Mouse (Mus musculus) urinary bladder, adult 2 months (tissue): Measurements from ENCODE around the gene Rassf1. TPM values are rescaled to one million over a fixed set of nuclear protein-coding genes. Genes with fewer than 3 reads are reported as not detected.
A peak's percentile ranks its signal among the peaks of the same experiment; 100 is the strongest.

Experiments used
- DNase-seq: peaks from one replicate; pipeline ENCODE4 v3.0.0; 2022; ENCODE audit warnings: low spot score
- polyA plus RNA-seq: library from polyadenylated mRNA; depleted of rRNA; stranded (reverse); fragments of >200 nt; gene quantifications from 2 replicates; pipeline ENCODE4 v1.2.3, GENCODE M21; 2012

The Rassf1 gene
- polyA plus RNA-seq, 1 experiment: 58.9 TPM

DNA sequence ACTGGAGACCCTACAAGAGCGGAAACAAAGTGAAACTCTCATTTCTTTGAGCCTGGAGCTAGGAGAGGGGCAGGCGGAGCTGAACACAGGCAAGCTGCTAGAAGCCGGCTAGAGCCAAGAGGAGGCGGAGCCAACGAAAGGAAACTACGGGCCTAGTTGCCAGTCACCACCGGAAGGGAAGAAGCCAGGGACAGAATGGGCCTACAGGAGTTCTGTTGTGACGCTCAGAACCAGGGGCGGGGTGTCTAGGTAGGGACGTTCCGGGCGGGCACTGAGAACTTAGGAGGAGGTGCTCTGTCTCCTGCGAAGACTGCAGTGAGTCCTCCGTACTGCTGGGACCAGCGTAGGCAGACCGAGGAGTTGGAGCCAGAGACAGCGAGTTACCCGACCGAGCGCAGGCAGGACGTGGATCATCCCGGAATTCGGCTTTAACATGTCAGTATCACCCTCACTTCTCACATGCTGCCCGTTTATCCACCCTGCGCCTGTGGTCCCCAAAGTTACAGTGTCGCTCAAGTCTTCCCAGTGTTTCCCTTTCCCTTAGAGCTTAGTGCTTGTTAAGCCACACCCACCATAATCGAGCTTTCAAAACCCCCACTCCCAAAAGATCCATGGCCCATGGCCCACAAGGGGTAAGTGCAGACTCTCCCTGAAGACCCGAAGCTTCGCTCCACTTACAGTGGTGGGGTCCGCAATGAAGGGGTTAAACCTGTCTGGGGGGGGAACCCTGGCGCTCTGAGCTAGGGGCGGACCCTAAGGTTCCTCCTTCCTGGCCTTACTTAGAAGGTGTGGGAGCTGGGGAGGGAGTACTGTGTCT, 29.4 kb downstream of the Rassf1 start, which contains the start of gene Hyal3:
Gene Hyal3 (plus strand): TSS at position 318 of the 817 bp plus-strand sequence.
- DNase-seq: peak; percentile 76

DNA sequence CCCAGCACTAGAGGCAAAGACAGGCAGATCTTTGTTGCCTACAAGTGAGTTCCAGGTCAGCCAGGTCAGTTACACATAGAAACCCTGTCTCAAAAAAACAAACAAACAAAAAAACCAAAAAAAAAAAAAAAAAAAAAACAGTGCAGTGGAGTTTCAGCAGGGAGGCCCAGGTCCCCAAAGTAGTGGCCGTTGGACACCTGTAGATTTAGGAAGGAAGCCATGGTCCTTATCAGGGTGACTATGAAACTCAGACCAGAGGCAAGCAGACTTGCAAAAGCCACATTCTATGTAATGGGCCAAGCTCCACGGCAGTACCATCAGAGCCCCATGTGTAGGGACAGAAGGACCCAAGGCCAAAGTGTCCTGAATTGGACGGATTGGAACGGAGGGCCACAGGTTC, 30.2 kb downstream of the Rassf1 start:
- no peak for DNase-seq

DNA sequence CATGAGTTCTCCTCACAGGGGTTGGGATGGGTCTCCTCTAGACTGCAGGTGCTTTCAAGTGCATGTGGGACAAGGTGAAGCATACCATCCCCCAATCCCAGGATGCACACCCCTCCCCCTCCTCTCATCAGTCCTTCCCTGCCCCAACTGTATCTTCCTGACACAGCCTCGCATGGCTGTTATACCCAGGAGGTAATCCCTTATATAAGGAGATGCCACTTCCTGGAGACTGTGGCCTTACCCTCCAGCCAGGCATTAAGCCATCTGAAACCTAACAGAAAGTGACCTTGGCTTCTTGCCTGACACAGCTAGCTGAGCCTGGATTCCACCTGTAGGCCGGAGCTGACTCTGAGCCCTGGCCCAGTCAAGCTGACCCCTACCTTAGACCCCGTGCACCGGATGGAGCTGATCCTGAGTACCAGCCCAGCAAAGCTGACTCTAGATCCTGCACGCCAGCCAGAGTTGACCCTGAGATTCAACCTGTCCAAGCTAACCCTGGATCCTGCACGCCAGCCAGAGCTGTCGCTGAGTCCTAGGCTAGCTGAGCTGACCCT, 31.2 kb downstream of the Rassf1 start:
- no peak for DNase-seq

DNA sequence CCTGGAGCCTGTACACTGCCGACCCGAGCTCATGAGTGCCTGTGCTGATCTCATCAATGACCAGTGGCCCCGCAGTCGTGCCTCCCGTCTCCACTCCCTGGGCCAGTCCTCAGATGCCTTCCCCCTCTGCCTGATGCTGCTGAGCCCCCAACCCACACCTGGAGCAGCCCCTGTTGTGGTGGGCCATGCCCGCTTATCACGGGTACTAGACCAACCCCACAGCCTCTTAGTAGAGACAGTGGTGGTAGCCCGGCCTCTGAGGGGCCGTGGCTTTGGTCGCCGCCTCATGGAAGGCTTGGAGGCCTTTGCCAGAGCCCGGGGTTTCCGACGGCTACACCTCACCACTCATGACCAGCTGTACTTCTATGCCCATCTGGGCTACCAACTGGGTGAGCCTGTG, 31.8 kb downstream of the Rassf1 start:
- DNase-seq: no peak

DNA sequence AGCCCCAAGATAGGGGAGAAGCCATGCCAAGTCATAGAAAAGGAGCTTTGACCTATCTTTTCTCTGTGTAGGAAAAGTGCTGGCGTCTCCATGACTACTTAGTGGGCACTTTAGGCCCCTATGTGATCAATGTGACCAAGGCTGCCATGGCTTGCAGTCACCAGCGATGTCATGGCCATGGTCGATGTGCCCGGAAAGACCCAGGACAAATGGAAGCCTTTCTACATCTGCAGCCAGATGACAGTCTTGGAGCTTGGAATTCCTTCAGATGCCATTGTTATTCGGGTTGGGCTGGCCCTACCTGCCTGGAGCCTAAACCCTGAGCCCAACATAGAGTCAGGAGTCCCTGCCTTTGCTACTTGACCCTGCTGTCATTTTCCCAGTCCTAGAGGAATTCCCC, 35.1 kb downstream of the Rassf1 start:
- no peak for DNase-seq

DNA sequence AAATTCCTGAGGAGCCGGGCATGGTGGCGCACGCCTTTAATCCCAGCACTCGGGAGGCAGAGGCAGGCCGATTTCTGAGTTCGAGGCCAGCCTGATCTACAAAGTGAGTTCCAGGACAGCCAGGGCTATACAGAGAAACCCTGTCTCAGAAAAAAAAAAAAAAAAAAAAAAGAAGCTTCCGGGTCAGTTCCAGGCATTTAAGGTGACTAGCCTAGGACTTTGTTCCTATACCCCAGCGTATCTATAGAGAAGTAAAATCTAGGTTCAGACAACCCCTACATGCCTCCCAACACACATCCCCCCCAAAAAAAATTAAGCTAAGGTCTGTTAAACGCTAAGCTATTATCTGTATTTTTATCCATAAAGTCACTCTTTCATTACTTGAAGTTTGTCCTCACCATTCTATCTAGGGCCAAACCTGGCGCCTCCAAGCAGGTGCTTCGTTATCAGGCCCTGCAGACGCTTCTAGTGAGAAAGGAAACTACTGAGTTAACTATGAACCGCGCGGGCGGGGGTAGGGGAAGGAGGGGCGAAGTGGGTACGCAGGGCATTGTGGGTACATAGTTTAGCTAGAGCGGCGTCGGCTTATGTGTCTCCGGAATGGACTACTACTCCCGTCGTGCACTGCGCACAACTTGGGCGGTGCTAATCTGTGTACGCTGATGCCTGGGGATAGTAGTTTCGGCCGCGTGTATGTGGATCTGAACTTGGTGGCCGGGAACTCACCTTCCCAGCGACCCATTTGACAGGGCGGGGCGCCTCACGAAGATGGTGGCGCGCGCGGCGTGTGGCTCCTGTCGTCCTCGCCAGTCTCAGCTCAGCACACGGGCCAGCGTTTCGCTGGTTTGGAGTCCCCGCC, 35.8 kb downstream of the Rassf1 start, which contains the start of gene Ifrd2:
Gene Ifrd2 (plus strand): TSS at position 669 of the 859 bp plus-strand sequence.
- peak; percentile 79 for DNase-seq

DNA sequence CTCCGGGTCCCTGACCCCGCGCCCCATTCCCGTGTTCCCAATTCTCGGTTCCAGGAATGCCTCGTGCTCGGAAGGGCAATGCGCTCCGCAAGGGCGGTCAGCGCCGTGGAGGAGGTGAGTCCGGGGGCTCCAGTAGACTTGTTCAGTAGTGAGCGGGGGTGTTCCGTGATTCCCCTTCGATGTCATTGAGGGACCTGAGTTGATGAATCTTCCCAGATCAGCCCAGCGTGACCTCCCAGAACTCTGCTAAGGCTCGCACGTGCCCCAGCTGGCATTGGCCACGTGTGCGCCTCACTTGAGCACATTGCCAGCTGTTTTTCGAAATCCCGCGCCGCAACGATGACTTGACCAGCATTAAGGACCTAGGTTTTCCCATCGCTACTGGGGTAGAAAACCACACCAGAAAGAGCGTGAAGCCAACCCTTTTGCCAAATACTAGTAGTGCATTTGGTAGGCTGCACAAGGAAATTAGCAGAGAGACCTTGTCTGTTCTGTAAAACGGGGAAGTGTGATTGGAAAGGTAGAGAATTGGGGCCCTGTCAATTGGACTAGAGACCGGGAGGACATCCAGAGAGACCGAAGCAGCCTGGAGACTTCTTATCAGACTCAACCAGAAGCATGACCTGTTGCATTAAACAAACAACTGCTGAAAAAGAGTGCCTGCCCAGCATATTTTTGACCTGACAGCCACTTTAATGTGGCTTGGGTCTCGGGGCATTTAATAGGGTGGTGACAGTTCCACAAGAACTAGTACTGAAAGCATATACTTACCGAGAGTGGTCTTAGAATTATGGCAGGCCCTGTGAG, 36.7 kb downstream of the Rassf1 start:
- no peak for DNase-seq

DNA sequence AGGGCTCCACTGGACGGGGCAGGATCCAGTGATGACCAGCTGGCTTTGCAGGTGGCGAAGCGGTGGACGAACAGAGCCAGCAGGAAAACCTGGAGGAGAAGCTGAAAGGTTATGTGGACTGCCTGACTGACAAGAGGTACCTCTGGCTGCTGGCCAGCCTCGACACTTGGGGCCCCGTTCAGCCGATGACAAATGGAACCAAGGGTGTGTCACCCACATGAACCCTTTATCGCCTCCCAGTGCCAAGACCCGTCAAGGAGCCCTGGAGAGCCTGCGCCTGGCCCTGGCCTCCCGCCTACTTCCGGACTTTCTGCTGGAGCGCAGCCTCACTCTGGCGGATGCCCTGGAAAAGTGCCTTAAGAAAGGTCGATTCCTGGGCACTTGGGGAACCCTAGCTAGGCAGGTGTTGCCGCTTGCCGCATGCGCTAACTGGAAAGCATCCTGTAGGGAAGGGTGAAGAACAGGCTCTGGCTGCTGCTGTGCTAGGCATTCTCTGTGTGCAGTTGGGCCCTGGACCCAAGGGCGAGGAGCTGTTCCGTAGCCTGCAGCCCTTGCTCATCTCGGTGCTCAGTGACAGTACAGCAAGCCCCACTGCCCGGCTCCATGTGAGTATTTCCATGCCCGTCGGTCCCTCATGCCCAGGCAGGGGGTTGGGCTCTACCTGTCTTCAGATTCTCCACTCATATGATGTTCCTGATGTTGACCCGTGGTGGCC, 38.9 kb downstream of the Rassf1 start:
- DNase-seq: no peak

DNA sequence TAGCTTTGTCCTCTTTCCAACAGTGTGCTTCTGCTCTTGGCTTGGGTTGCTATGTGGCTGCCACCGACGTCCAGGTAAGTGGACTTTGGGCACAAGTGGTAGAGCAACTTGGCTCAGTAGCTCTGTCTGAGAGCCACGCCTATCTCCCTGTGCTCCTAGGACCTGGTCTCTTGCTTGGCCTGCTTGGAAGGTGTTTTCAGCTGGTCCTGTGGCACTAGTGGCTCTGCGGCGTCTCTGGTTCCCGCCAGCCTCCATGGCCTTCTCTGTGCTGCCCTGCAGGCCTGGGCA, 39.4 kb downstream of the Rassf1 start:
- no peak for DNase-seq

DNA sequence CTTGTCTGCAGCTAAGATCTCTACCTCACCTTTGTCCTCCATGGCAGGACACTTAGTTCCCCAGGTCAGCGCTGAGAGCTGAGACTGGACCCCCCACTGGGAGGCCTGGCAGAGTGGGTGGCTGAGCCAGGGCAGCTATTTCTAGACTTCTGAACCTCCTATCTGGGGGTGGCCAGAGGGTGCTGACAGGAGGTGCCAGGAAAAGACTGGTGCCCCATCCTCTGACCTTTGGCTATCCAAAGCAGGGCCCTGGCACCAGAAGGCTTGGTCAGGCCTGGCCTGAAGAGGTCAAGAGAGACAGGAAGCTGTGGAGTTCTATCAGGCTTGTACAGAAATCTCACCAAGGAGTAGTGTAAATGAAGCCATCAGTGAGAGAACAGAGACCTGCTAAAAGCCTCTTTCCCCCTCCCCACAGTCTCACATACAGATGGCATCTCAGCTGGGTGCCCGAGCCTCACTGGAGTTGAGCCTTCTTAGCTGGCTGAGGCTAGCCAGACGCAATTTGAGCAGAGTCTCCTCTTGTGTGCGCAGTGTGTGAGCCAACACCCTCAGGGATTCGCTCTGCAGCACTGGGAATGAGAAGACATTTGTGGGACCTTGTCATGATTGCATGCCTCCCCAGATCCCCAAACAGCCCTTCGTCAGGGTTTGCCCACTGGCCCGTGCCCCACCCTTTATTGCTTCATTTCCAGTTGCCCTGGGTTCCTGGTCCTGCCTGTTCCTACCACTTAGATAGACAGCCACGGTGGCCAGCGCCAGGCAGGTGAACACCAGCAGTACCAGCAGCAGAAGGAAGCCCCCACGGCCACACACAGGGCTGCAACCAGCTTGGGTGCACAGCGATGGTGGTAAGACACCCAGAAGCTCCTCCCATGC, 42.0 kb downstream of the Rassf1 start:
- no peak for DNase-seq

DNA sequence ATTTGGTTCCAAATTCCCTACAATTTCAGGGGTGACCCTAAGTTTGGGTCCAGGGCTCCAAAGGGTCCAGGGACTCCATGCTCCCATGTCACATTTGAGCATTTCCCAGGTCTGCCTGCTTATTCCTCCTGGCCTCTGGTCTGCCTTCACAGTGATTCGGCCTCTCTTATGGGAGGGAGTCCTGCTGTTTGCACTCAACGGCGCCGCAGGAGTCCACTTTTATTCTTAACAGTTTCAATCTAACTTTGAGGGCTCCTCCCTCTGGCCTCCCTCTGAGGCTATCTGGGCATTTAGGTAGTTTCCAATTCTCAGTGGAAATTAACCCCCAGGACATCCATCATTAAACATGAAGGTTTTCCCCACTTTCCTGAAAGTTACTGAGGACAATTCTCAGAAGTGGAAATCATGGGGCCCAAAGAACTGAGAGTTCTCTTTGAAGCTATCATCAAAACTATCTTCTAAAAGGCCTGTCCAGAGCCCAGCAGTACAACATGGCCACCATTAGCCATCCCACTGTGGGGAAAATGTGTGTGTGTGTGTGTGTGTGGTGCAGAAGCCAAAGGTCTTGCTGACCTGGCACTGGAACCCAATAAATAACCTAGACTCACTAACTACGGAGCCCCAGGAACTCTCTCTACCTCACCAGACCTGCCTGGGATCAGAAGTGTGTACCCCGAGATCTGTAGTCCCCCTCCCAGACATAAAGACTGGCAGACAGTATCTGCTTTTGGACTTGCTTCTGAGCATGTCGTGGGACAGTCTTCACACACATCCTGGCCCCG, 43.1 kb downstream of the Rassf1 start:
- no peak for DNase-seq

DNA sequence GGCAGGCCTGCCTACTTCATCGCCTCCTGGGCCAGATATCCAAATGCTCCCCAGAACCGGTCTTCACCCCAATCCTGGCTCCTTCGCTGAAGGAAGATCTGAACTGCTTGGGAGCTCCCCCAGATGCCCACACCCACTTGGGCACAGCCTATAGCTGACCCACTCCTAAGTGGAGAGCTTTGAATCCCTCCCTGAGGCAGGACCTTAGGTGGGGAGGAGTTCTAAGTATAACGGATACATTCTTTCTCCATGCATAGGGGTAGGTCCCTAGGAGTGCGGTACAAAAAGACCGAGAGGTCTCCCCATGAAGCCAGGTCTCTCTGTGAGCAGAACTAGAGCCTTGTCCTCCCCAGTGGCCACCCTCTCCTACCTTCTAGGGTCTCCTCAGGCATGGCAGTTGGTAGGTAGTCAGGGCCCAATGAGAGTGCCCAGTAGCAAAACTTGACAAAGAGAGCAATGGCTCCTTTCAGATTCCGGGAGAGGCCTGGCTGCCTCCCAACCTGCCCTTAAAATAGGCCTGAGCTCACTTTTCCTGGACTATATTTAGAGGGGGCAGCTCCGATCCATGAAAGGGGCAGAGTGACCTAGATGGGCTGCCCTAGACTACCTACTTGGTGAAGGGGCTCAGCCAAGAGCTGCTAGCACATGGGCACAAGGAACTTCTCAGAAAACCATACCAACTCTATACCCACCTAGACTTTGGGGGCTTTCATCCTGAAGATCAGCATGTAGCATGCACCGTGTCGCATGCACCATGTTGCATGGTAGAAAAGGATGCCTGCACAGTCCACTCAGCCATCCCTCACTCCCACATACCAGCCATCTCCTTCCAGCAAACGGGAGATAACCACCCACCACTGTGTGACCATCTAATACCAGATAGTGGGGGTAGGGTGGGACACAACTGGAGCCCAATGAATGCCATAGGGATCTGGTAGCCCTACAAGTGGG, 45.5 kb downstream of the Rassf1 start:
- DNase-seq: no peak

DNA sequence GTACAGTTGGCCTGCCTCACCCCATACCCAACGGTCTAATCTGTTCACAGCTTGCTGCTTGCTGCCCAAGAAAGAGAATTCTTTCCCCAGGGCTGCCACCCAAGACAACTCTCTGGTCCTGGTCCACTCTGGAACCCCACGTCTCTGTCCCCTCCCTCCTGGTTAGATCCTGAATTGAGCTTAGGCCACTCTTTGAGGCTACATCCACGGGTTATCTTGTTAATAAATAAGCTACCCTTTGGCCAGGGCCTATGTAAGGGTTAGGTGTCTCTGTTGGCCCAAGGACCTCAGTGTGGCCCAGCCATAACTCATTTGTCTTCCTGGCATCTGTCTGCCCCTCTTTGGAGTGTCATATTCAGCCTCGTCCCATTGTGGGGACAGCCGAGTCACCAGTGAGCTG, 47.0 kb downstream of the Rassf1 start:
- DNase-seq: no peak

DNA sequence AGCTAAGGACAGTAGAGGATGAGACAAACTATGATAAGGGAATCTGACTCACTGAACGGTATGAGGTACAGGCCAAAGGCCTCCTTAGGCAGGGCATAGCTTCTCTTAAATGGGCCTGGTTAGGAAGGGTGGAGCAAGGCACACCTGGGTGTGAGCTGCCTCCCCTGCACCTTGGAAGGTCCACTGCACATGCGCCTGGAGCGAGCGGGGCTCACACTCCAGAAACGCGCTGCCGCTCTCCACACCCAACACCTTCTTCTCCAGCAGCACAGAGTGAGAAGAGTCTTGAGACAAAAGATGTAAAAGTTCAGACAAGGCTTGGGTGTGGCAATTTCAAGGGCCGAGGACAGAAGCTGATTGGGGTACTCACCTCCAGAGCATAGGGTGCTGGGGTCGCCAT, 48.1 kb downstream of the Rassf1 start:
- DNase-seq: no peak

DNA sequence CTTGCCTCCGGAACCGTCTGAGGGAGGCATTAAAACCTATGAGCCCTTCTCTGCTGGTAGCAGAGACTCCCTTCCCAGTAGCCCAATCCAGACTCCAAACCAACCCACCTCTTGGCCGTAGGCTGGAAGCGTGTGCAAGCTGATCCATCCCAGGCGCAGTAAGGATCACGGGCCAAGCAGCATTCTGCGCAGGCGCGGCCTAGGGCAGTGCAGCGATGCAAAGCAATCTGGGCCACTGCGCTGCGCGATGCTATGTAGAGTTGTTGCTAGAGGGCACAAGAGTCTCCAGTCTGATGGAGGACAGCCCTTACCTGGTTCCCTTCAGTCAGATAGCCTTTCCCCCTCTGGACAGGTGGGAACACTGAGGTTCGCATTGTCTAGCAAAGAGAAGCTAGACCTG, 48.5 kb downstream of the Rassf1 start:
- DNase-seq: no peak

DNA sequence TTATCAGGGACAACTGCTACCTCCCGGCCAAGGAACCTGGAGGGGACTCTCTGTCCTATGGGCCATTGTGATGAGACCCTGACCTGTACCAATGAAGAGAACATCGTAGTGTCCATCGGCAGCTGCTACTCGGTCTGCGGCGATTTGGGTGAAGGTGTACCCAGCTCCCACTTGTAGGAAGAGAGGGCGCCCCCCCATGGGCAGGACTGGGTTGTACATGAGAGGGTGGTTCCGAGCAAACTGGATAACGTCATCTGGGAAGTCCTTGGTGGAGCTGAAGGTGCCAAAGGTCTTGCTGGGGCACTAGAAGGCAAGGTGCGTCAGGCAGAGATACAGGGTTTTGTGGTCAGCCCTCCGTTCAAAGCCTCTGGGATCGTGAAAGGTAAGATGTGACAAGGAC, 49.4 kb downstream of the Rassf1 start:
- DNase-seq: no peak

DNA sequence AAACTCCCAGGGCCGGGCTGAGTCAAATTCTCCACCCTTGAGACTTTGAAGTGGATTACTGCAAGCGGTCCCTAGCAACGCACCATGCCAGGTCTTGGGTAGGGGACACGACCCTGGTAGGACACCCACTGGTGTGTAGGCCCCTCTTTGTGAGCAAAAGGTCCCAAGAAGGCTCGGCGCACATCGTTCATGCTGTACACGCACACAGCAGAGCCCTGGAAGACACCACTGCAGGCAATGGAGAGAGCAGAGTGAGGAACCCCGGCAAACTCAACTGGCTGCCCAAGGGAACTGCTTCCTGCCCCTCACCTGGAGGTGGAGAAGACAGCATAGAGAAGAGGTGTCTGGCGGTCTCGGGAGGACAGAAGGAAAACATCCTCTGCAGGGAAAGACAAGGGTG, 49.9 kb downstream of the Rassf1 start:
- no peak for DNase-seq

DNA sequence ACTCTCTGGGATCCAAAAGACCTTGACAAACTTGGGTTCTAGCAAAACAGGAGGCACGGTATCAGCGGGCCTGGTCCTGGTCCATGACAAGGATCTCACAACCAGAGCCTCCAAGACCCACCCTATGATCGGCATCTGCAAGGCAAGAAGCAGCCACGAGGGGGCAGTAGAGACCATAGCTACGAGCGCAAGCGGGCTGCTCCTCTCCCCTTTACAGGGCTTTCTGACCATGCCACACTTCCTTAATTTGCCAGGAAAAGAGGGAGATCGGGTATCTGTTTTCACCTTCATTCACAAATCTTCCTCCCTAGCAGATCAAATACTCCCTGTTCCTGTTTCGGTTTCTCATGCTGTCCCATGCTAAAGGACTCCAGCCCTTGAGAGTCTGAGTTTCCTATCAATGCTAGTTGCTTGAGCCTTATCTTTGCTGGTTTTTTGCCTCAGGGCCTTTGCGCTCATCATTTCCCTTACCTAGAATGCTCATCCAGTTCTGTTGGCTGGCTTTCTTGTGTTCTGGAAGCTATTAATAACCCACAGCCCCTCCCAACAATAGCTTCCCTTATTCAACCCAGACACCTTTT, 50.8 kb downstream of the Rassf1 start:
- peak; percentile 89 for DNase-seq
